Mouse (Mus musculus) spleen, postnatal 0 days (tissue): Measurements from ENCODE around the gene Gdf1. TPM values are rescaled to one million over a fixed set of nuclear protein-coding genes. Genes with fewer than 3 reads are reported as not detected.

Experiments used
- polyA plus RNA-seq: library from polyadenylated mRNA; unstranded; fragments of >200 nt; fragmentation: Nextera tagmentation; extraction: Ambion mirVana; gene quantifications from 2 replicates; pipeline ENCODE4 v1.2.1, GENCODE M21; 2015

Gene Gdf1
- polyA plus RNA-seq: 0.16 and 0.34 TPM in 2 replicates

DNA sequence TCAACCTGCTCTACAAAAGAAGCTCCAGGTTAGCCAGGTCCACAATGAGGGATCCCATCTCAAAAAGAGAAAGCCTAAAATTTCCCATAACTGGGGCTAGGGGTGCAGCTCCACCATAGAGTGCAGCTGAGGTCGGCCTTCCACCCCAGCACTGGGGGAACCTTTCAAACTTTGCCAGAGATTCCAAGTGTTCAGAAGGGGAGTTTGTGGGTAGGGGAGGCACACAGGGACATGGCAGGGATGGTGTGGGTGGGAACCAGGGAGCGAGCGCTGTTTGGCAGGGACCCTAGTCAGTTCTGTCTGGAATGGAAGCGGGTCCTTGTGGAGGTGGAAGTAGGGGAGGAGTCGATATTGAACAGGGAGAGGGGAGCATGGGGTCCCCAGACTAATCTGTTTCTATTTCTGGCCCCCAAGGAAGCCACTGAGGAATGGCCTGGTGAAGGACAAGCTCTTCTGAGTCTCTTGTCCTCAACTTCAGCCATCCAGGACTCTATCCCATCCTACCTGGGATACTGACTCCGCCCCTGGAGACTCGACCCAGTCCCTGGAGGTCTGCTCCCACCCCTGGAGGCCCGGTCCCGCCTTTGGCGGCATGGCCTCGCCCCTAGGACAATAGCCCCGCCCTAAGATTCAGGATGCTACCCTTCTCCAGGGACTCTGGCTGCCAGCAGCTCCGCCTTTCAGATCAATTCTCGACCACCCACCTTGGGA lies at the start of gene Gdf1:
Gdf1 (plus strand) TSS at position 694 of the 711 bp plus-strand sequence.

DNA sequence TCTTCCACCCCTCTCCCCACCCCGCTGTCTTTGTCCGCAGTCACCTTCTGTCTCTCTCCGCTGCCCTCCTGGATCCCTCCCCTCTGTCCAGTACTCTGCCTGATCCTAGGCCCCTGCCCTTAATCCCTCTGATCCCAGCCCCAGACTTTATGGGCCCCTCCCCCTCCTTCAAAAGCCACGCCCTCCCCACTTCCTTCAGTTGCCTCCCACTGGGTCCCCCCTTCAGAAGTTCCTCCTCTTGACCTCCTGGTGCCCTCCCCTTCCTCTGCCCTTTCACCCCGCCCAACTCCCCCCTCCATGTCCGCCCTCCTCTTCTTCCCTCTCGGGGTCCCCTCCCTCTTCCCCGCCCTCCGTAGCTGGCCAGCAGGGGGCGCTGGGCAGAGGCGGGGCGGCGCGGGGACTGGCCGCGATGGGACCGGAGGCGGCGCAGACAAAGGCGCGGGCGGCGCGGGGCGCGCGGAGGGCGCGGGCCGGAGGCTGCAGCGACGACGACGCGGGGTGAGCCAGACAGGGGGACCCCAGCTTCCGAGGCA lies 46.9 kb upstream of the Gdf1 start, which contains the start of gene Homer3:
Homer3 (plus strand) TSS at position 225 of the 533 bp plus-strand sequence.

DNA sequence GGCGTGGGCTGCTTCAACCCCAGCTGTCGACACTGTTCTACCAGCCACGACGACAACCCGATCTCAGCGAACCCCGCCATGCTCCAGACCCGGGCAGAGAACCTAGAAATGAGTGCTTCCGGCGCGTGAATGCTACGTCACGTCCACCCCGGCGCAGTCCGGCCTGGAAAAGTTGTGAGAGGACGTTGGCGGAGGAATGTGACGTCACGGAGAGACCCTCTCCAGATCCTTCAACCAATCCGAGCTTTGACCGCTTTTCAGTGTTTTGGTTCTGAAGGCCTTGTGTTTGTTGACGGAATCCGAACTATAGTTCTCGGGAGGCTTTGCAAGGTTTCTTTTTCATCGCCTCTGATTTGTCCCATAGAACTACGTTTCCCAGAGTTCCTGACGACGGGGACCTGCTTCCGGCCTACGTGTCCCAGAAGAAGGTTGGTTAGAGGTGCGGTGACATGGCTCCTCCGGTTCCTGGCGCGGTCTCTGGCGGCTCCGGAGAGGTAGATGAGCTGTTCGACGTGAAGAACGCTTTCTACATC lies 27.2 kb upstream of the Gdf1 start, which contains the start of the genes Ddx49 and Cope:
Ddx49 (minus strand) TSS at position 132 of the 533 bp plus-strand sequence.
Cope (plus strand) TSS at position 161 of the 533 bp plus-strand sequence.

DNA sequence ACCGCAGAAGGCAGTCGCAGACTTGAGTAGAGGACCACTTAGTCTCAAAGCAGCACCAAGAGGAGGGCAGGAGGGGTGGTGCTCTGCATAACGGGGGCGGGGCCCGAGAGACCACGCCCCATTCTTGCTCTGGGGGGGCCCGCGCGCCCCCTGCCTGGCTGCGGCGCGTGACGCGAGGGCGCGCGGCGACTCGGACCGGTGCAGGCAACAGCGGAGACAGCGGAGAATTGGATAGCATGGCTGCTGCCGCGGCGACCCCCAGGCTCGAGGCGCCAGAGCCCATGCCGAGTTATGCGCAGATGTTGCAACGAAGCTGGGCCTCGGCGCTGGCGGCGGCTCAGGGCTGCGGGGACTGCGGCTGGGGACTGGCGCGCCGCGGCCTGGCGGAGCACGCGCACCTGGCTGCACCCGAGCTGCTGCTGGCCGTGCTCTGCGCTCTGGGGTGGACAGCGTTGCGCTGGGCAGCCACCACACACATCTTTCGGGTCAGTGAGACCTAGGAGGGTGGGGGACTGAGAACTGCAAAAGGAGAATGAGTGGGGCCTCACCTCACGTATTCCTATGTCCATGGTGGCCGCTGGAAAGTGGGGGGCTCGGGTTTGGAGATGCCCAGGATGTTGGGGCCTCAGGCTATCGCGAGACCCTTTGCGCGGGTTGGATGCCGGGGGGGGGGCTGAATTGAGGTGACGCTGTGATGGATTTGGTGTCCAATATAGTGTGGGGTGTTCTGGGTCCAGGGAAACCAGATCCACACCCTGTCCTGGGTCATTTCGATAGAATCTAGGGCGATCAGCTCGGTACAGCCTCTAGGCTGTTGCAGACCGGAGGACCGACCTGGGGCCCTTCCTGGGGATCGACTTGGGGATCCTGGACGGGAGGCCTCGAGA lies 13.8 kb upstream of the Gdf1 start, which contains the start of gene Cers1:
Cers1 (plus strand) TSS at position 152 of the 887 bp plus-strand sequence.

DNA sequence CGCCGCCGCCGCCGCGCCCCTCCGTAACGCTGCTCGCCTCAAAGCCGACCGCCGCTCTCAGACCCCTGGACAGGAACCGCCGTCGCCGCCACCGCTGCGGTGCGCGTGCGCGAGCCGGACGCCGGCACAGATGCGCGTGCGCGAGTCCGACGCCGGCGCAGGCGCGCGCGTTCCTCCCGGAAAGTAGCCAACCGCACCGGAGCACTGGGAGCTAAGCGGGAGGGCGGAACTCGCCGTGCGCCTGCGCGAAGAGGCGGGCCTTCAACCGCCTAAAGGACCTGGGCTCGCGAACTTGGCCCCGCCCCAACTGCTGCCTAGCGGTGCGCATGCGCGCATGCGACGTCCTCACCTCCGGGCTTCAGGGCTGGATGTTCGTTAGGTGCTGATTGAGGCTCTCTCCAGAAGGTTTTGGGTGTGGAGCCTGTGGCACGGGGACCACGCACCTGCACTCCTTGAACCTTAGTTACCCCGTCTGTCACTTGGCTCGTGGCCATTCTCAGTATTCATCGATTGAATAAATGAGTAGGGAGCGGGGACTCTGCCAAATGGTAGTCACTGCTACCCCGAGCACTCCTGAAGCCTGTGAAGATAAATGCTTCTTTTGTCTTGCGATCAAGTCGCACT lies 23.7 kb downstream of the Gdf1 start, which contains the start of gene Upf1:
Upf1 (minus strand) TSS at position 85 of the 624 bp plus-strand sequence.

DNA sequence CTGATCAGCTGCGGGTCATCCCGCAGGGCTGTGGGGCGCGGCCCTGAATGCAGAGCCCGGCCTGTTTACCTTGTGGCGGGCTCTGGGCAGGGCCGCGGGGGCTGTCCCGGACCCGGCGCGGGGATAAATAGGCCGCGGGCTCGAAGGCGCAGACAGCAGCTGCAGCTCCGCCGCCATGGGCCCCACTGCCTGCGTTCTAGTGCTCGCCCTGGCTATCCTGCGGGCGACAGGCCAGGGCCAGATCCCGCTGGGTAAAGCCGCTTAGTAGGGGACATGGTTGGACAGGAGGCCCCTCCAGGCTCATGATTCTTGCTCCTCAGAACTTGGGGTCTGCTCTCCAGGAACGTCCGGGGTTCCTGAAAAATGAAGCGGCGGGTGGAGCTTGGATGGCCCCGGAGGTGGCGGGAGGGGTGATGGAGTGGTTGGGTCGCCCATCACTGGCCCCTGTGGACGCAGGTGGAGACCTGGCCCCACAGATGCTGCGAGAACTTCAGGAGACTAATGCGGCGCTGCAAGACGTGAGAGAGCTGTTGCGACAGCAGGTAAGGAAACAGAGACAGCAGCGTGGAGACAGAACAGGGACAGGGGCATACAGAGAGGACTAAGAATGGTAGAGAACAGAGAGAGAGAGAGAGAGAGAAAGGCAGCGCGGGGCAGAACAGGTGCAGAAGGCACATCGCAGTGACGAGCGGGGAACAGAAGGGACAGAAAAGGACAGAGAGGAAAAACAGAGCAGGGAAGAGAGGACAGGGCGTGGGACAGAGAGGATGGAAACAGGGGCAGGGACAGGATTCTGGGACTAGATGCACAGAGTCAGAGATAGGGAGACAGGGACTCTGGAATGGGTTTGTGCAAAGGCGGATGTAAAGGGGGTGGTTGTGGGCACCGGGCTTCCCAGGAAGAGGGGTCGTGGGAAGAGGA lies 44.0 kb downstream of the Gdf1 start, which contains the start of gene Comp:
Comp (plus strand) TSS at position 162 of the 921 bp plus-strand sequence.

Other genes with a start within 250 kb of the Gdf1 start
- gene Hapln4, start 246.4 kb upstream of the Gdf1 start, polyA plus RNA-seq: not detected in 2 replicates
- gene Ncan, start 208.9 kb upstream of the Gdf1 start, polyA plus RNA-seq: 0.02 TPM in 1 of 2 replicates, not detected in the other
- gene Nr2c2ap, start 198.5 kb upstream of the Gdf1 start, polyA plus RNA-seq: 29.3 and 30.0 TPM in 2 replicates
- 7.3 and 8.6 TPM in 2 replicates for gene Rfxank, start 190.7 kb upstream of the Gdf1 start, polyA plus RNA-seq
- 26.4 and 31.2 TPM in 2 replicates for gene Borcs8, start 190.3 kb upstream of the Gdf1 start, polyA plus RNA-seq
- gene Mef2b, start 190.1 kb upstream of the Gdf1 start, polyA plus RNA-seq: 0.22 and 0.40 TPM in 2 replicates
- gene Tmem161a, start 157.5 kb upstream of the Gdf1 start, polyA plus RNA-seq: 25.9 and 30.0 TPM in 2 replicates
- 5.4 TPM in 2 replicates for gene Slc25a42, start 117.5 kb upstream of the Gdf1 start, polyA plus RNA-seq
- 18.2 and 18.8 TPM in 2 replicates for gene Sugp2, start 95.6 kb upstream of the Gdf1 start, polyA plus RNA-seq
- 12.2 and 13.3 TPM in 2 replicates for gene Armc6, start 95.4 kb upstream of the Gdf1 start, polyA plus RNA-seq
- 12.8 and 17.0 TPM in 2 replicates for gene Homer3, start 47.0 kb upstream of the Gdf1 start, polyA plus RNA-seq
- 27.7 and 29.9 TPM in 2 replicates for gene Ddx49, start 27.3 kb upstream of the Gdf1 start, polyA plus RNA-seq
- 164 and 185 TPM in 2 replicates for gene Cope, start 27.3 kb upstream of the Gdf1 start, polyA plus RNA-seq
- gene Cers1, start 14.0 kb upstream of the Gdf1 start, polyA plus RNA-seq: 0.46 and 0.73 TPM in 2 replicates
- 12.9 and 13.1 TPM in 2 replicates for gene Upf1, start 23.5 kb downstream of the Gdf1 start, polyA plus RNA-seq
- gene Comp, start 43.7 kb downstream of the Gdf1 start, polyA plus RNA-seq: 0.28 and 0.38 TPM in 2 replicates
- gene Crtc1, start 109.8 kb downstream of the Gdf1 start, polyA plus RNA-seq: 4.9 and 5.2 TPM in 2 replicates
- gene Klhl26, start 147.2 kb downstream of the Gdf1 start, polyA plus RNA-seq: 6.0 and 7.3 TPM in 2 replicates
- not detected in 2 replicates for gene Tmem59l, start 157.5 kb downstream of the Gdf1 start, polyA plus RNA-seq
- 2.3 and 2.4 TPM in 2 replicates for gene Crlf1, start 163.3 kb downstream of the Gdf1 start, polyA plus RNA-seq
- gene Rex1bd, start 176.9 kb downstream of the Gdf1 start, polyA plus RNA-seq: 90.9 and 97.6 TPM in 2 replicates
- gene Uba52, start 181.0 kb downstream of the Gdf1 start, polyA plus RNA-seq: 940 and 995 TPM in 2 replicates
- 177 and 190 TPM in 2 replicates for gene Fkbp8, start 197.9 kb downstream of the Gdf1 start, polyA plus RNA-seq
- 46.7 and 49.2 TPM in 2 replicates for gene Kxd1, start 198.1 kb downstream of the Gdf1 start, polyA plus RNA-seq
- 9.3 and 10.1 TPM in 2 replicates for gene Ell, start 209.6 kb downstream of the Gdf1 start, polyA plus RNA-seq